Mouse (Mus musculus) heart, embryonic 10.5 days (tissue): Measurements from ENCODE around the gene B430306N03Rik. TPM values are rescaled to one million over a fixed set of nuclear protein-coding genes. Genes with fewer than 3 reads are reported as not detected.

ENCODE experiments used
- DNase-seq: peaks from one replicate; pipeline ENCODE4 v3.0.0-alpha.2; 2017; ENCODE audit warnings: low spot score
- H3K27ac ChIP-seq: fragments of 300-500 bp; sonication (generic); 2 replicates; pipeline ENCODE4 v1.5.1; 2016; ENCODE audit warnings: mild to moderate bottlenecking
- H3K27me3 ChIP-seq: fragments of 300-500 bp; sonication (generic); 2 replicates; pipeline ENCODE4 v1.6.1; 2016; ENCODE audit warnings: mild to moderate bottlenecking; ENCODE audit not compliant: poor library complexity, insufficient read depth, severe bottlenecking
- H3K36me3 ChIP-seq: fragments of 300-500 bp; sonication (generic); 2 replicates; pipeline ENCODE4 v1.6.1; 2016; ENCODE audit warnings: mild to moderate bottlenecking, moderate library complexity
- H3K4me1 ChIP-seq: fragments of 300-500 bp; sonication (generic); 2 replicates; pipeline ENCODE4 v1.6.1; 2016; ENCODE audit warnings: mild to moderate bottlenecking
- H3K4me3 ChIP-seq: fragments of 300-500 bp; sonication (generic); 2 replicates; pipeline ENCODE4 v1.5.1; 2016; ENCODE audit warnings: mild to moderate bottlenecking, moderate library complexity
- H3K9me3 ChIP-seq: fragments of 300-500 bp; sonication (generic); 2 replicates; pipeline ENCODE4 v1.6.1; 2016; ENCODE audit warnings: mild to moderate bottlenecking, moderate library complexity
- WGBS: fragments of 180-500 bp; shearing (Covaris S2); methylation state at CpG from one replicate; pipeline ENCODE4 v1.1.7; 2016; 5-methylcytosine and 5-hydroxymethylcytosine counted together
- polyA plus RNA-seq: library from polyadenylated mRNA; unstranded; fragments of >200 nt; fragmentation: Nextera tagmentation; extraction: Ambion mirVana; gene quantifications from 2 replicates; pipeline ENCODE4 v1.2.1, GENCODE M21; 2016

B430306N03Rik gene
- polyA plus RNA-seq, 1 experiment from 2014 or later: 0.13 TPM

DNA sequence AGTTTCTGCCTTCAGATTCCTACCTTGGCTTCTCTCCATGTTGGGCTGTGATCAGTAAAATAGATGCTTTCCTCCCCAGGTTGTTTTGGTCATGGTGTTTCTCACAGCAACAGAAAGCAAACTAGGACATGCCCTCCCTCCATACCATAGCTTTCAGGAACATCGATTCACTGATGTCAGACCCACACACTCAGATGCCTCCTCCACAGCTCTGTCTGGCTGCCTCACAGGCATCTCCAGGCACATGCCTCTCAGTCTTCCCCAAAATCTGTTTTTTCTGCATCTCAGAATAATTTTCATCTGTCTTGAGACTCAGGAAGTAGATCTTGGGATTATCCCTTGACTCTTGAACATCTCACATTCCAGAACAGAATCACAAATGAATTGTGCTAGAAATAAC is 60.2 kb downstream of the B430306N03Rik start:
- Histone ChIP-seq H3K4me1 (no peaks in the 10 kb centered on the region), H3K27me3 (no peaks in the 10 kb centered on the region), H3K9me3 (no peaks in the 10 kb centered on the region), H3K4me3 (no peak overlapping the region), H3K36me3 (no peaks in the 10 kb centered on the region), H3K27ac (no peak overlapping the region)
- 81% methylated on average over 1 of the region's 1 CpGs for WGBS
- DNase-seq: no peak

Other genes with a start within 250 kb of the B430306N03Rik start
- not detected in 2 replicates for gene 1700067P10Rik, start 226.8 kb upstream of the B430306N03Rik start, polyA plus RNA-seq
- not detected in 2 replicates for gene 9830107B12Rik, start 169.9 kb upstream of the B430306N03Rik start, polyA plus RNA-seq
- not detected in 2 replicates for gene A530064D06Rik, start 148.9 kb upstream of the B430306N03Rik start, polyA plus RNA-seq
- 0.05 and 0.11 TPM in 2 replicates for gene Trem1, start 83.4 kb upstream of the B430306N03Rik start, polyA plus RNA-seq
- gene Trem3, start 68.4 kb upstream of the B430306N03Rik start, polyA plus RNA-seq: not detected in 2 replicates
- gene Treml4, start 51.8 kb upstream of the B430306N03Rik start, polyA plus RNA-seq: 0.63 and 0.74 TPM in 2 replicates
- 0.97 and 1.3 TPM in 2 replicates for gene Treml2, start 16.6 kb upstream of the B430306N03Rik start, polyA plus RNA-seq
- gene Trem2, start 30.3 kb downstream of the B430306N03Rik start, polyA plus RNA-seq: 0.36 and 1.2 TPM in 2 replicates
- gene Treml1, start 43.8 kb downstream of the B430306N03Rik start, polyA plus RNA-seq: 3.7 and 6.3 TPM in 2 replicates
- 13.7 and 17.3 TPM in 2 replicates for gene Nfya, start 93.8 kb downstream of the B430306N03Rik start, polyA plus RNA-seq
- gene Oard1, start 93.9 kb downstream of the B430306N03Rik start, polyA plus RNA-seq: 56.7 and 78.1 TPM in 2 replicates
- 142 and 213 TPM in 2 replicates for gene Apobec2, start 116.8 kb downstream of the B430306N03Rik start, polyA plus RNA-seq
- 0.43 and 0.67 TPM in 2 replicates for gene Tspo2, start 135.4 kb downstream of the B430306N03Rik start, polyA plus RNA-seq
- gene Unc5cl, start 138.8 kb downstream of the B430306N03Rik start, polyA plus RNA-seq: 0.20 and 0.26 TPM in 2 replicates